Mouse (Mus musculus) liver, embryonic 15.5 days (tissue): ENCODE data around the gene Galk1. TPM values are rescaled to one million over a fixed set of nuclear protein-coding genes. Genes with fewer than 3 reads are reported as not detected.
A peak's percentile ranks its signal among the peaks of the same experiment; 100 is the strongest.

Experiments
- ATAC-seq: fragments of 200-750 bp; cut with Nextera tagmentation; 2 replicates; pipeline ENCODE4 v1.8.0; 2017; ENCODE audit warnings: moderate number of reproducible peaks, mild to moderate bottlenecking, moderate library complexity; ENCODE audit not compliant: insufficient read depth
- H3K27ac ChIP-seq: fragments of 300-500 bp; sonication (generic); replicated peaks from 2 replicates; pipeline ENCODE4 v1.5.1; 2015; ENCODE audit warnings: mild to moderate bottlenecking, inconsistent platforms
- H3K27me3 ChIP-seq: fragments of 300-500 bp; sonication (generic); 2 replicates; pipeline ENCODE4 v1.6.1; 2015; ENCODE audit warnings: mild to moderate bottlenecking, inconsistent platforms
- H3K36me3 ChIP-seq: fragments of 300-500 bp; sonication (generic); replicated peaks from 2 replicates; pipeline ENCODE4 v1.6.1; 2015; ENCODE audit warnings: moderate library complexity, mild to moderate bottlenecking, inconsistent platforms
- H3K4me1 ChIP-seq: fragments of 300-500 bp; sonication (generic); replicated peaks from 2 replicates; pipeline ENCODE4 v1.6.1; 2015; ENCODE audit warnings: inconsistent platforms
- H3K4me2 ChIP-seq: fragments of 300-500 bp; sonication (generic); 2 replicates; pipeline ENCODE4 v1.6.1; 2015; ENCODE audit warnings: moderate library complexity, mild to moderate bottlenecking, inconsistent platforms
- H3K4me3 ChIP-seq: fragments of 300-500 bp; sonication (generic); replicated peaks from 2 replicates; pipeline ENCODE4 v1.5.1; 2015; ENCODE audit warnings: mild to moderate bottlenecking, inconsistent platforms
- H3K9ac ChIP-seq: fragments of 300-500 bp; sonication (generic); 2 replicates; pipeline ENCODE4 v1.6.1; 2015; ENCODE audit warnings: moderate library complexity, mild to moderate bottlenecking, inconsistent platforms
- H3K9me3 ChIP-seq: fragments of 300-500 bp; sonication (generic); replicated peaks from 2 replicates; pipeline ENCODE4 v1.6.1; 2016; ENCODE audit warnings: inconsistent platforms
- WGBS: fragments of 180-500 bp; shearing (Covaris S2); methylation state at CpG from one replicate; pipeline ENCODE4 v1.1.7; 2015; ENCODE audit warnings: mixed read lengths; ENCODE audit not compliant: insufficient replicate concordance; 5-methylcytosine and 5-hydroxymethylcytosine counted together
- polyA plus RNA-seq: library from polyadenylated mRNA; unstranded; fragments of >200 nt; fragmentation: Nextera tagmentation; extraction: Ambion mirVana; gene quantifications from 2 replicates; pipeline ENCODE4 v1.2.1, GENCODE M21; 2015

Gene Galk1
- polyA plus RNA-seq, 1 experiment from 2014 or later: 168 TPM

- 63% methylated on average over 6 of the region's 6 CpGs for WGBS
- no peak overlapping the region for H3K27ac ChIP-seq
Measured at GRCm38 (mm10) chr11:115971016-115971415, 41.5 kb downstream of the Galk1 start.

DNA sequence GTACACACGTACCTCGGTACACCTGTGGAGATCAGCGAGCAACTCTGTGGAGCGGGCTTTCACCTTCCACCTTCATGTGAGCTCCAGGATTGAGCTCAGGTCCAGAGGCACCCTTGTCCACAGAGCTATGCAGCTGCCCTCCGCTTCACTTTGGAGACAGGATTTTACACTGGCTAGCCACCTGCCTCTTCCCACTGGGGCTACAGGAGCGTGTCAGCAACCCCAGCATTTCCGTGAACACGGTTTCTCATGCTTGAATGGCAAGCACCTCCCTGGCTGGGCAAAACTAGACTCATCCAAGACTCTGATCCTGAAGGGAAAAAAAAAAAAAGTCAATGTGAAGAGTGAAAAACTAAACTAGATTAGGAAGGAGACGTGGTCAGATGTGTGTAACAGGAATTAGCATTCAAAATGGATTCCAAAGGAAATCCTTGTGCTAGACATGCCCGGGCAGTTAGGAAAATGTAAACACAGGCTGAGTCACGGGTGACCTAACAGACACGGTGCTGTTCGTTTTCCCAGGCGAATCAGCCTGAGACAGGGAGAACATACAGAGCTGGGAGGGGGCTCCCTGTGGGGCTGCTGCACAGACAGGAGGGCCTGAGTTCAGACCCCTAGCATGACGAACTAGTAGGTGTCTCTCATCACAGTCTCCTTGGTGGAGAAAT lies 42.4 kb downstream of the Galk1 start:
- Histone ChIP-seq H3K27me3 (peaks cover 31% of the 10 kb centered on the region), H3K4me2 (no peak overlapping the region), H3K4me3 (no peak overlapping the region), H3K36me3 (peaks cover 19% of the 10 kb centered on the region), H3K9ac (no peak overlapping the region), H3K4me1 (peaks cover 18% of the 10 kb centered on the region), H3K27ac (no peak overlapping the region), H3K9me3 (no peaks in the 10 kb centered on the region)
- no peak for ATAC-seq
- WGBS: 60% methylated on average over 15 of the region's 15 CpGs

More at GRCm38 (mm10) chr11:115971016-115971415, 41.5 kb downstream of the Galk1 start:
- Histone ChIP-seq H3K4me1 (peaks cover 16% of the 10 kb centered on the region), H3K36me3 (peaks cover 10% of the 10 kb centered on the region), H3K4me3 (no peak overlapping the region), H3K27me3 (peaks cover 39% of the 10 kb centered on the region), H3K9me3 (no peaks in the 10 kb centered on the region), H3K4me2 (no peak overlapping the region), H3K9ac (no peak overlapping the region)
- ATAC-seq: no peak

- Histone ChIP-seq H3K4me1 (peaks cover 20% of the 10 kb centered on the region), H3K36me3 (peaks cover 32% of the 10 kb centered on the region), H3K4me2 (no peak overlapping the region), H3K27ac (no peak overlapping the region), H3K4me3 (no peak overlapping the region), H3K9me3 (no peaks in the 10 kb centered on the region), H3K9ac (no peak overlapping the region), H3K27me3 (peaks cover 18% of the 10 kb centered on the region)
- 54% methylated on average over 5 of the region's 5 CpGs for WGBS
- ATAC-seq: no peak
Measured at GRCm38 (mm10) chr11:115968731-115969405, 43.7 kb downstream of the Galk1 start.

DNA sequence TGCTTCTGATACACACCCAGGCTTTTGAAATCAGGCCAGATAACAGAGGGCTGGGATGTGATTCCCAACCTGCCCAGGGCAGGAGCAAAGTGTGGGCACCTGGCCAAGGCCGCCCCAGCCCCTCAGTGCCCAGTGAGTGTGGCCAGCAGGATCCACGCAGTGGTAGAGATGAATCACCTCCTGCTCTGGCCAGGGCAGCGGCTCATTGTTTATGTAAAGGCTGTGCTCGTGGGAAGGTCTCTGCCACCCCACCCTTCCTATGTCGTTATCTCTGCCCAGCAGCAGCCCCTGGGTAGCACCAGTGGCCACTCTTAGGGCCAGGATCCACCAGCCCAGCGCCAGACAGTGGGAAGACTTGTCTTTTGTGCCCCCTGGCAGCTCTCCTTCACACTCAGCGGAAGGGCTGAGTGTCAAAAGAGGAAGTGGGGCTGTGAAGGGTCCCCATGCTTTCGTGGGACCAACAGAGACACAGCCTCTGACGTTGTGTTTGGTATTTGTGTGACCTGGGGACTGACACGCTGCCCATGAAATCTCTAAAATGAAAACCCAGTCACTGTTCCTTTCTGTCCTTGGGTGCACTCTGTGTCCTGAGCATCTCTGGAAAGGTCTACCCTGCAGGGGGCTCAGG lies 47.4 kb downstream of the Galk1 start:
- ATAC-seq: peak; percentile 39
- Histone ChIP-seq H3K9me3 (no peaks in the 10 kb centered on the region), H3K36me3 (peaks cover 67% of the 10 kb centered on the region), H3K4me3 (no peak overlapping the region), H3K27me3 (no peaks in the 10 kb centered on the region), H3K9ac (no peak overlapping the region), H3K4me2 (no peak overlapping the region), H3K27ac (no peak overlapping the region), H3K4me1 (peaks cover 22% of the 10 kb centered on the region)
- WGBS: 19% methylated on average over 10 of the region's 10 CpGs

- Histone ChIP-seq H3K4me3 (no peak overlapping the region), H3K9ac (no peak overlapping the region), H3K36me3 (peaks cover 81% of the 10 kb centered on the region), H3K9me3 (no peaks in the 10 kb centered on the region), H3K27ac (no peak overlapping the region), H3K27me3 (no peaks in the 10 kb centered on the region), H3K4me1 (peaks cover 20% of the 10 kb centered on the region), H3K4me2 (no peak overlapping the region)
- 81% methylated on average over 9 of the region's 9 CpGs for WGBS
- ATAC-seq: no peak
Measured at GRCm38 (mm10) chr11:115962651-115963412, 49.7 kb downstream of the Galk1 start.

GRCm38 (mm10) chr11:115959018-115959417 lies 53.5 kb downstream of the Galk1 start:
- H3K4me2 ChIP-seq: no peak overlapping the region
- 93% methylated on average over 9 of the region's 9 CpGs for WGBS

More at GRCm38 (mm10) chr11:115959018-115959417, 53.5 kb downstream of the Galk1 start:
- peaks cover 70% of the 10 kb centered on the region for H3K36me3 ChIP-seq
- peaks cover 12% of the 10 kb centered on the region for H3K4me1 ChIP-seq
- no peak overlapping the region for H3K27ac ChIP-seq
- no peak overlapping the region for H3K9ac ChIP-seq
- H3K4me3 ChIP-seq: no peak overlapping the region
- no peaks in the 10 kb centered on the region for H3K27me3 ChIP-seq
- ATAC-seq: no peak
- no peaks in the 10 kb centered on the region for H3K9me3 ChIP-seq

Other genes with a start within 250 kb of the Galk1 start
- 9.9 and 10.1 TPM in 2 replicates for gene Tmem94, start 247.3 kb downstream of the Galk1 start, polyA plus RNA-seq
- gene Caskin2, start 199.1 kb downstream of the Galk1 start, polyA plus RNA-seq: 5.7 and 6.7 TPM in 2 replicates
- gene Tsen54, start 198.0 kb downstream of the Galk1 start, polyA plus RNA-seq: 13.7 and 18.7 TPM in 2 replicates
- 11.9 and 16.2 TPM in 2 replicates for gene Llgl2, start 188.7 kb downstream of the Galk1 start, polyA plus RNA-seq
- 0.45 and 0.46 TPM in 2 replicates for gene Myo15b, start 154.3 kb downstream of the Galk1 start, polyA plus RNA-seq
- 37.8 and 40.0 TPM in 2 replicates for gene Smim5, start 112.8 kb downstream of the Galk1 start, polyA plus RNA-seq
- gene Smim6, start 100.7 kb downstream of the Galk1 start, polyA plus RNA-seq: 2.7 and 3.3 TPM in 2 replicates
- gene Sap30bp, start 79.4 kb downstream of the Galk1 start, polyA plus RNA-seq: 13.0 and 15.0 TPM in 2 replicates
- gene Recql5, start 79.2 kb downstream of the Galk1 start, polyA plus RNA-seq: 8.1 and 10.9 TPM in 2 replicates
- gene Itgb4, start 38.0 kb downstream of the Galk1 start, polyA plus RNA-seq: 0.18 and 0.31 TPM in 2 replicates
- 540 and 595 TPM in 2 replicates for gene H3f3b, start 15.2 kb upstream of the Galk1 start, polyA plus RNA-seq
- 10.1 and 11.6 TPM in 2 replicates for gene Unk, start 17.6 kb upstream of the Galk1 start, polyA plus RNA-seq
- 21.4 and 23.3 TPM in 2 replicates for gene Unc13d, start 65.2 kb upstream of the Galk1 start, polyA plus RNA-seq
- 83.9 and 93.0 TPM in 2 replicates for gene Wbp2, start 74.3 kb upstream of the Galk1 start, polyA plus RNA-seq
- 5.4 and 7.6 TPM in 2 replicates for gene Trim47, start 114.5 kb upstream of the Galk1 start, polyA plus RNA-seq
- 1.2 and 1.5 TPM in 2 replicates for gene Trim65, start 118.4 kb upstream of the Galk1 start, polyA plus RNA-seq
- gene Mrpl38, start 126.1 kb upstream of the Galk1 start, polyA plus RNA-seq: 48.8 and 51.1 TPM in 2 replicates
- 6.1 and 7.5 TPM in 2 replicates for gene Fbf1, start 155.4 kb upstream of the Galk1 start, polyA plus RNA-seq
- gene Ten1, start 186.1 kb upstream of the Galk1 start, polyA plus RNA-seq: 27.5 and 33.1 TPM in 2 replicates
- 32.5 and 41.8 TPM in 2 replicates for gene Acox1, start 186.3 kb upstream of the Galk1 start, polyA plus RNA-seq
- gene Evpl, start 225.4 kb upstream of the Galk1 start, polyA plus RNA-seq: 0.08 and 0.12 TPM in 2 replicates